Mouse (Mus musculus): ENCODE results near the gene Acss3.

GRCm38 (mm10) chr10:106928576-106929332 is 194.7 kb downstream of the Acss3 start:
- TF ChIP-seq GATA1 (IDR thresholded peaks at IDR 0.05; ENCODE audit: borderline replicate concordance, low read length) (no peak), FLI1 (IDR thresholded peaks at IDR 0.05; ENCODE audit: low read length) (no peak)

All from megakaryocyte, embryonic 14.5 days (primary cell).